Mouse (Mus musculus) brain, embryonic 14.5 days (tissue): ENCODE results near the gene Nudt3. TPM values are rescaled to one million over a fixed set of nuclear protein-coding genes. Genes with fewer than 3 reads are reported as not detected.
"Not testable (repeated sequence)": the region's sequence is repeated elsewhere in the genome, so short reads cannot be mapped to it uniquely, and the experiment has no call there.

Source experiments
- DNase-seq: peaks from one replicate; pipeline ENCODE4 v3.0.0-alpha.2; 2011; ENCODE audit warnings: low read depth
- CTCF ChIP-seq: fragments of 200-500 bp; IDR thresholded peaks from 2 replicates; pipeline ENCODE4 v1.5.1; 2012; ENCODE audit warnings: inconsistent platforms, mild to moderate bottlenecking, moderate library complexity, borderline replicate concordance; ENCODE audit not compliant: insufficient read depth, insufficient read length; ENCODE audit errors: extremely low read depth
- POLR2A ChIP-seq: fragments of 200-500 bp; IDR thresholded peaks from 2 replicates; pipeline ENCODE4 v1.6.1; 2012; ENCODE audit warnings: mild to moderate bottlenecking, inconsistent platforms, borderline replicate concordance; ENCODE audit not compliant: poor library complexity, insufficient read depth, insufficient read length, severe bottlenecking; ENCODE audit errors: extremely low read depth
- polyA plus RNA-seq: library from polyadenylated mRNA; depleted of rRNA; stranded (reverse); fragments of >200 nt; gene quantifications from 2 replicates; pipeline ENCODE4 v1.2.3, GENCODE M21; 2012

Nudt3 gene
- polyA plus RNA-seq, 1 experiment: 287 TPM

DNA sequence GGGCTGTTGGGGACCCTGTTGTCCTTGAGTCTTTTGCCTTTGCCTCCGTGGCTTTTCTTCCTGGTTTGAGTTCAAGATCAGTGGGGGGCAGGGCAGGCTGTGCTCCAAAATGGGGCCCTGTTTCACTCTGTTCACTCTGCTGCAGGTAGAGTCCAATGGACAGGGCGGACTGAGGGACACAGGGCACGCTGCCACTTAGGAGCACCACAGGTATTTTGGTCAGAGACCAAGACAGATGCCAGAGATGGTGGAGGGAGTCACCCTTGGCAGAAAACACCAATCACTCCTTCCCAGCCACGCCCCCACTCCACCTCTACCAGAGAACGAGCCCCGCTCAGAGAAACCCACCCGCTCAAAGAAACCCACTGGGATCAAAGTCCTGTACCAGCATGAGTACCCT lies 22.5 kb upstream of the Nudt3 start:
- no peak for TF ChIP-seq POLR2A
- TF ChIP-seq CTCF: no peak
- DNase-seq: no peak

DNA sequence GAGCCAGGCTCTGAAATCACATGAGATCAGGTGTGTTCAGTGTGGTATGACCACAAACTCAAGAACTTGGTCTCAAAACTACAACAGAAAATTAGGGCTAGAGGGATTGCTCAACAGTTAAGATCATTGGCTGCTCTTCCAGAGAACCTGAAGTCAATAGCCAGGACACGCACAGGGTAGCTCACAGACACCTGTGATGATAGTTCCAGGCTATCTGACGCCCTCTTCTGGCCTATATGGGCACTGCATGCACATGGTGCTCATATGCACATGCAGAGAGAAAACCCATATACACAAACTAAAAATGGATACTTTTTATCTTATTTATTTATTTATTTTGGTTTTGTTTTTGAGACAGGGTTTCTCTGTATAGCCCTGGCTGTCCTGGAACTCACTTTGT lies 21.3 kb upstream of the Nudt3 start:
- TF ChIP-seq POLR2A (no peak), CTCF (peak; percentile 21; the same call in 1 of the 2 replicates)
- DNase-seq: no peak

DNA sequence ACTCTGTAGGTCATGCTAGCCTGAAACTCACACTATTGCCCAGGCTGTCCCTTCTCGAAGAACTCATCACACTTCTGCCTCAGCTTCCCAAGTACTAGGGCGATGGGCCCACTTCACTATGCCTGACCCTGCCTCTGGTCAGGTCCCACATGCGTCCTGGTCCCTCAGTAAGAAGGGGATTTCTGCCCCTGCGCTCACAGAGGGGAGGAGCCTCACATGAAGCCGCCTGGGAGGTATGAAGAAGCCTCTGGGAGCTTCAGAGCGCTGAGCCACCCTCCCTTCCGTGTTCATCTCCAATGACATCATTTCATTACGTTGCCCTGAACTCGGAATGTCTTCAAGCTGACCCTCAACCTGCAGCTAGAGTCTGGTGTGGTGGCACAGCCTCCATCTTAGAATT lies 20.5 kb upstream of the Nudt3 start:
- TF ChIP-seq CTCF (no peak), POLR2A (no peak)
- no peak for DNase-seq

DNA sequence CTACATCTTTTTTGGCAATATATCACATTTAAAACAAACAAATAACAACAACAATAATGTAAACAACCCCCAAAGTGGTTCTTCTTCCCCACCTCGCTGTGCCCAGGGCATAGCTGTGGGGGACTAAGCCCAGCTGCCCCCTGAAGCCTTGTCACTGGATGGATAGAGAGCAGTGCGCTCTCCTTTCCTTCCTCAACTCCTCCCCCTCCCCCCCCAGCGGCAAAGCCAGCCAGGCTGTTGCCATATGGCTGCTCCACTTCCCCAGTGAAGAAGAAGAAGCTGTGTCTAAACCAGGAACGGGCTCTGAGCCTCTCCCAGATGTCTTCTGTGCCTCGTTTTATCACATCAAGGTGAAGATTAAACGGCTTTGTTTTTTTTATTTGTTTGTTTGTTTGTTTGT lies 19.8 kb upstream of the Nudt3 start:
- TF ChIP-seq POLR2A (no peak), CTCF (no peak)
- peak; percentile 80 for DNase-seq

DNA sequence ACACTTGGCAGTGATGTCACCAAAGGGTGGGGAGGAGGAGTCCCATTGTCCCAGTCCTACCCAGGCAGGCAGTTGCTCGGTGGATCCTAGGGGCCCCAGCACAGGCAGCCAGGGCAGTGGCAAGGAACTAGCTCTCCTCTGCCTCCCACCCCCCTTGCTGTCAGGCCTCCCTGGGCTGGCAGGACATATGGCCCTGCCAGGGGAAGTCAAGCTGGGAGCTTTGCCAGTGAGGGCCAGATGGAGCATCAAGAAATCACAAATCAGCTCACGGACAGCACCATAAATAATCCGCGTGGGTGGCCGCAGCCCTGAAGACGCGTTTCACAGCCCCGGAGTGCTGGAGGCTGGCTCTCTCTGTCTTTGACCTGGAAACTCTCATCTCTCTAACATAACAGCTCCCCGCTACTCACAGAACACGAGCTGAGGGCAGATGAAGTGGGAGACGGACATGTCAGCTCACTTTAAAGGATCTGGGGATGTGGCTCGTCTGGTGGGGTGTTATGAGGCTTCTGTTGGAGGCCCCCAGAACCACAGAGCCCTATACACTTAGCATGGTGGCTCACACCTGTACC lies 19.3 kb upstream of the Nudt3 start:
- TF ChIP-seq POLR2A (no peak), CTCF (no peak)
- peak; percentile 93 for DNase-seq

DNA sequence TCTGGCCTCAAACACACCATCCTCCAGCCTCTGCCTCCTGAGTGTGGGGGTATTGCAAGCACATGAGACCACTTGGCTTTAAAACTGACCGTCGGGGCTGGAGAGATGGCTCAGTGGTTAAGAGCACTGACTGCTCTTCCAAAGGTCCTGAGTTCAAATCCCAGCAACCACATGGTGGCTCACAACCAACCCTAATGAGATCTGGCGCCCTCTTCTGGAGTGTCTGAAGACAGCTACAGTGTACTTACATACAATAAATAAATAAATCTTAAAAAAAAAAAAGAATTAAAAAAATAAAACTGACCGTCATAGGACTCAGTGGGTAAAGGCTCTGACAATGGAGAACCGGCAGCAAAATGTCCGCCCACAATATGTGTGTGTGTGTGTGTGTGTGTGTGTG lies 16.6 kb upstream of the Nudt3 start:
- DNase-seq: not testable (repeated sequence)

DNA sequence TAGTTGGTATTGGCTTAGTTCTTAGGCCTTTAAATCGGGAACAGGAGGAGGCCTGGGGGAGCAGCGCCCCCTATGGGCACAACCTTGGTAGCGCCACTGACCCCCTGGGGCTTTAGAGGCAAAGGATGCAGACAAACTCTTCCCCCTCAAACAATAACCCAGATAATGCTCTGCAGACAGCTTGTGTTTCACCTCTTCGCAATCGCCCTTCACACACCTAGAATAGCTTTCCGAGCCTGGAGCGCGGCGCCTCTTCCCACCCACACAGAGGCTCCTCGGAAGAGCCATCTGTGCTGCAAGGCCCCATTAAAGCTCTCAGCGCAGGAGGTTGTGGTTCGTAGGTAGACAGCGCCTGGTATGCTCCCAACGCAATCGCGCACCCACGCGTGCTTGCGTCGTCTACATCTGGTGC lies 15.6 kb upstream of the Nudt3 start:
- DNase-seq: peak; percentile 35
- TF ChIP-seq POLR2A: no peak
- peak; percentile 31; the same call in 1 of the 2 replicates for TF ChIP-seq CTCF

DNA sequence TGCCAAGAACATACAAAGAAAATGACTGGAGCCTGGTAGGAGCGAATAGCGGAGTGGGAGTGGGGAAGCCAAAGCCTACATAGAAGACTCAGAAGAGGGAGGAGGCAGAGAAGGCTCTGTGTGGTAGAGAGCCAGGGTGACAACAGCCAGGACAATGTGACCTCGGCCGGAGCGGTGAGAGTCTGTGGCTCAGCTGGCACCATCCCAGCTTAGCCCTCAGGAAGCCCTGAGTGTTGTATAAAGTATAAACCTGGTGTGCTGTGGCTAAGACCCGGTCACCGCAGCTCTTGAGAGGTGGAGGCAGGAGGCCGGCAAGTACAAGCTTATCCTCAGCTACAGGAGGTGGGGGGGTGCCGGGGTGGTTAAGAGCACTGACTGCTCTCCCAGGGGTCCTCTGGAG lies 14.0 kb upstream of the Nudt3 start:
- TF ChIP-seq POLR2A (no peak), CTCF (no peak)
- DNase-seq: no peak

DNA sequence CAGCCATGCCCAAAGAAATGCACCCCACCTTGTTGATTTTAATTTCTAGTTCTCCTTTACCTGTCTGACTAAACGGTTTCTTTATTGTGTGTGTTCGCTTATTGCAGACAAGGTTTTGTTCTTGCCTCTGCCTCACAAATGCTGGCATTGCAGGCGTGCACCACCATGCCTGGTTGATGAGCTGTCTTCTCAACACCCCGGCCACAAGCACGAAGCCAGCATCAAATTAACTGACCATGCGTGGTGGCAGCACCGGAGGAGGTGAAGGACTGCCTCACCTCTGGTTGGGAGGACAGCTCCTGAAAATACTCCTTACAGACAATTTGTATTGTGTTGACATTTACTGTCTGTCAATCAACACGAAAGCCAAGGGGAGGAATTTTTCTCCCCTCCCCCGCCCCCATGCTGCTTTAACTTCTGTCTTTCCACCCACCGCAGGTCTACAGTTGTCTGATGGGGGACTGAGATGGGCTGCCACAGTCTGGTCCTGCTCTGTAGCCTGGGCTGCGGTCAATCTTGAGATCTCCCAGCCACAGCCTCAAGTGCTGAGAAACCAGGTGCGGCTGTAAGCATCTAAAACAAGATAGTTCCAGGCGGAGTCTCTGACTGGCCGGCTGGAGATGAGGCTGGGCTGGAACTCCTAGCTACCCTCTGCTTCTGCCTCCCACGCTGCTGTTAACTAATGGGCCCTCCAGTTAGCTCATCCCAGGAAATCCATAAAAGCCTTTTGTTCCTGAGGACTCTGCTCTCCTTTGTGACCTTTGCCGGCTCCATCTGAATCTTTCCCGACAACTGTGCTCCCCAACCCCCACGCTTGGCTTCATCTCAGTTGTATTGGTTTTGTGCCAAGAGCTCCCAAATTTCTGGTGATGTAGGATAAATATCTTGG lies 13.1 kb upstream of the Nudt3 start, which contains the start of gene Rps10:
Rps10 (minus strand) TSS at position 538 of the 889 bp plus-strand sequence.
- peak; percentile 20 for DNase-seq
- TF ChIP-seq POLR2A (no peak), CTCF (no peak)

DNA sequence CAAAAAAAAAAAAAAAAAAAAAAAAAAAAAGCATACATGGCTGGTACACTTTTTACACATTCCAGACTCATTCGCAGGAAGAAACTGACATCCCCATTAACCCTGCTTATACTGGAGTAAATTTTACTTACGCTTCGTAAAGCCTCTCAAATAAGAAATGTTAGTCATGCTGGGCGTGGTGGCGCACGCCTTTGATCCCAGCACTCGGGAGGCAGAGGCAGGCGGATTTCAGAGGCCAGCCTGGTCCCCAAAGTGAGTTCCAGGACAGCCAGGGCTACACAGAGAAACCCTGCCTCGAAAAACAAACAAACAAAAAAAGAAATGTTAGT lies 12.2 kb upstream of the Nudt3 start:
- not testable (repeated sequence) for DNase-seq

DNA sequence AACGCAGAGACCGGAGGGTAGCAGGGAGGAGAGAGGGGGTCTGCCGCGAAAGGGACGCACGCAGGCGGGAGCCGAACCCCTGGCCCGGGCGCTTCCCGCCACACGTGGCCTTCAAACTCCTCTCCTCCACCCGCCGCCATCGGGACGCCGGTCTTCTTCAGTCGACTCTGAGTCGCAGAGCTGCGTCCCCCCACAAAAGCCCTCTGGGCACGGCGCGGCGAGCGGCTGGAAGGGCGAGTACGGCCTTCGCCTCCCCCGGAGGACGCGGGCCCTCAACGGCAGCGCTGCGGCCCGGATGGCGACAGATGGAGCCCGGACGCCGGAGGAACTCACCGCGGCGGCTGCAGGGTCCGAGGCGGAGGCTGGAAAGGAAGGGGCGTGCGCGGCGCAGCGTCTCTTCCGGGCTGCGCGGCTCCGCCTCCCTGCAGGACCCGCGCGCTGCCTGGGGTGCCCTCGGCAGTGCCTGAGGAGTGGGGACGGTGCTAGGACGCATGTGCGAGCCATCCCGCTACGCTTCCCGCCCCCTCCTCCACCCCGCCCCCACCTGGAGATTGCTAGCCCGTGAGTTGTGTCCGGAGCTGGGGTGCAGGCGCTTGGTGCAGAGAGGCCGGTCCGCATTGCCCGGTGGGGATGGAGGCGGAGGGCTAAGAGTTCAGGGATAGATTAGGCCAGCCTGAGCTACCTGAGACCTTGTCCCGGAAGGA lies 11.7 kb upstream of the Nudt3 start, which contains the start of gene RPS10-NUDT3:
RPS10-NUDT3 (minus strand) TSS at position 352 of the 704 bp plus-strand sequence.
- peak; percentile 98 for DNase-seq
- no peak for TF ChIP-seq CTCF
- peak; percentile 91; the same call in 1 of the 2 replicates for TF ChIP-seq POLR2A

DNA sequence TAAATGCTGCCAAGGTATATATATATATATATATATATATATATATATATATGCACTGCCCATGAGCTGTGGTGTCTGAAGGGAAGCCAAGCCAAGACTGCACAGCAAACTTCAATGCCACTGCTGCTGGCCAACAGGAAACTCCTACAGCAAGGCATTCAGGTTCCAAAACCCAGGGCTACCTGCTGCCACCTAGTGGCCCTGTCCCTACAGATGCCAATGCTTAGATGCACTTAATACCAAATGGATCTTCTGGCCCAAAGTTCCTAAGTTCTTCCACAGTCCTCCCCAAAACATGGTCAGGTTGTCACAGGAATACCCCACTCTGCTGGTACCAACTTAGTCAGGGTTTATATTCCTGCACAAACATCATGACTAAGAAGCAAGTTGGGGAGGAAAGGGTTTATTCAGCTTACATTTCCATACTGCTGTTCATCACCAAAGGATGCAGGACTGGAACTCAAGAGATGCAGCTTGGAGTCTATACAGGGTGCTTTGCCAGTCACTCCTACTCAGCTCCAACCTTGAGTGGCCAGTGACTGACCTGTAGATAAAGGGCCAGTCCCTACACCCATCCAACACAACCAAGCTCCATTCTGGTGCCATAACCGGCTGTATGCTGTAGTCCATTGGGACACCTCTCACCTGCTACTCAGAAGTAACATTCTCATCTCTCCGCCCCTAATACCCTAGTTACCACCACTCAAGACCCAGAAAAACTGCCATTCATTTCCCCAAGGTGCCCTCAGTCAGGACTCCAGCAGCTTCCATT lies 6.1 kb upstream of the Nudt3 start:
- peak; percentile 89 for DNase-seq
- TF ChIP-seq CTCF: peak; percentile 88
- TF ChIP-seq POLR2A: no peak
